Mouse (Mus musculus) thymus, adult 2 months (tissue): ENCODE data around the gene Xcr1. TPM values are rescaled to one million over a fixed set of nuclear protein-coding genes. Genes with fewer than 3 reads are reported as not detected.

Source experiments
- DNase-seq: peaks from one replicate; pipeline ENCODE4 v3.0.0; 2021
- H3K27ac ChIP-seq: fragments of 200-500 bp; 2 replicates; pipeline ENCODE4 v1.5.1; 2012; ENCODE audit warnings: low read length, control low read depth; ENCODE audit not compliant: control insufficient read depth, insufficient read depth
- H3K27me3 ChIP-seq: fragments of 200-500 bp; 2 replicates; pipeline ENCODE4 v1.6.1; 2012; ENCODE audit warnings: mild to moderate bottlenecking, low read length, moderate library complexity, mixed read lengths; ENCODE audit not compliant: control insufficient read depth, insufficient read depth
- H3K36me3 ChIP-seq: fragments of 200-500 bp; 2 replicates; pipeline ENCODE4 v1.6.1; 2012; ENCODE audit warnings: mild to moderate bottlenecking, low read length, moderate library complexity; ENCODE audit not compliant: control insufficient read depth, insufficient read depth
- H3K4me1 ChIP-seq: fragments of 200-500 bp; replicated peaks from 2 replicates; pipeline ENCODE4 v1.6.1; 2012; ENCODE audit warnings: low read length; ENCODE audit not compliant: control insufficient read depth, insufficient read depth
- H3K4me3 ChIP-seq: fragments of 200-500 bp; 2 replicates; pipeline ENCODE4 v1.5.1; 2012; ENCODE audit warnings: mild to moderate bottlenecking, low read length, control low read depth, moderate library complexity; ENCODE audit not compliant: control insufficient read depth, insufficient read depth
- CTCF ChIP-seq: fragments of 200-500 bp; IDR thresholded peaks from 2 replicates; pipeline ENCODE4 v1.5.1; 2012; ENCODE audit warnings: mild to moderate bottlenecking, control low read depth, low read length, moderate library complexity, borderline replicate concordance; ENCODE audit not compliant: control insufficient read depth, poor library complexity, insufficient read depth; ENCODE audit errors: extremely low read depth
- POLR2A ChIP-seq: fragments of 200-500 bp; IDR thresholded peaks from 2 replicates; pipeline ENCODE4 v1.6.1; 2012; ENCODE audit warnings: mild to moderate bottlenecking, low read length, control low read depth, moderate library complexity; ENCODE audit not compliant: control insufficient read depth, poor library complexity, insufficient read depth; ENCODE audit errors: extremely low read depth
- WGBS: fragments of 180-500 bp; shearing (Covaris S2); methylation state at CpG from one replicate; pipeline ENCODE4 v1.1.7; 2018; 5-methylcytosine and 5-hydroxymethylcytosine counted together
- polyA plus RNA-seq: library from polyadenylated mRNA; depleted of rRNA; stranded (reverse); fragments of >200 nt; gene quantifications from 2 replicates; pipeline ENCODE4 v1.2.3, GENCODE M21; 2012

The Xcr1 gene
- polyA plus RNA-seq, 1 experiment, result 7.0 TPM

DNA sequence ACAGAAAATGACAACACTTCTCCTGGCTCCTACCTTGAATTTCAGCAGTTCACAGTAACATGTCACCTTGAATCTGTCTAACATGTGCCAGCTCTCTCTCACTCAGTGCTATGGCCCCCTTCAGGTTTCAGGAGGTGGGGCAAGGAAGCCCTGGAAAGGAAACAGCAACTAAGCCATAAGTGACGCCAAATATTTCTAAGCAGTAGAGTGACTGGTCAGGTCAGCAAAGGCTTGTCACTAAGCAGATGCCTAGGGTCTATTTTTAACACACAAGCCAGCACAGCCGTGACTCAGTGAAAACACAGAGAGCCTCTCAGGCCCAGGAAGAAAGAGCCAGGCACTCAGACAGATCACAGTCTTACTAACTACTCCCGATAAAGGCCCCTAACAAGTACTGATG lies 16.7 kb downstream of the Xcr1 start:
- no peak for DNase-seq
- no peak overlapping the region for H3K27ac ChIP-seq
- 65% methylated on average over 3 of the region's 3 CpGs for WGBS

DNA sequence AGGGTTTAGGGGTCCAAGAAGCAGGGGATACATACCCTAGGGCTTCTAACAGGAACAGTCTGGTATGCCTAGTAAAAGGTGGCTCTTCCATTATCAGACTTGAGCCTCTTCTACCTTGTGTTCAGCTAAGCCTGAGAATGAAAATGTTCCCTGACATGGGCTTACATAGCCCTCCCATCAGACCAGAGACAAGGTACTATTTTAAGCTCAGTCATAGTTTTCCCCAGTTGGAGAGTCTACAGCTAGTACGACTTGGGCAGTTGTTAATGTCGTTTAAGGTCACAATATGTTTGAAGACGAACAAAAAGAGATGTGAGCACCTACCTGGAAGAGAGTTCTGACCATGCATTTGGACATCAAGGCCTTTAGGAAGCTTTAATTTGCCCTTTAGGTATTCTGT lies 17.4 kb downstream of the Xcr1 start:
- Histone ChIP-seq H3K27ac (no peak overlapping the region), H3K4me3 (no peak overlapping the region), H3K27me3 (no peaks in the 10 kb centered on the region), H3K36me3 (peaks cover 36% of the 10 kb centered on the region), H3K4me1 (no peaks in the 10 kb centered on the region; the same call in 1 of the 2 replicates)
- TF ChIP-seq CTCF (no peak), POLR2A (no peak)
- 91% methylated on average over 3 of the region's 3 CpGs for WGBS
- DNase-seq, result no peak

More for the DNA sequence above, 16.7 kb downstream of the Xcr1 start:
- no peak for TF ChIP-seq CTCF
- TF ChIP-seq POLR2A, result no peak
- Histone ChIP-seq H3K4me1 (no peaks in the 10 kb centered on the region; the same call in 1 of the 2 replicates), H3K4me3 (no peak overlapping the region), H3K36me3 (peaks cover 30% of the 10 kb centered on the region), H3K27me3 (no peaks in the 10 kb centered on the region)

DNA sequence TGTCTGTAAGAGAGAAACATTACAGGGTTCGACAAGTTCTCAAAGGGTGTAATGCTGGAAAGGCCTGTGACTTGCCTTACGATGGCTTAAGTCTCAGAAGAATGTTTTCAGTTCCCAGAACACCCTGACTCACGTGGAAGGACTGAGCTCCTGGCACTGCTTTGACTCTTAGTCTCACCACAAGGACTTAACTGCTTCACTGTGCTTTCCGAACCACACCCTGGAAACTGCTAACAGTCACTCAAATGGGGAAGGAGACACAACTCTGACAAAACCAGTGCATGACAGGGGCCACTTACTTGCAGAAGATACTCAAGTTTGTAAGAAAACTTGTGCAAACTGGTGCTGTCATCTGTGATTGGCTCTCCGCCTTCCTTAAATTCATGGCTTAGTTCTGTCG lies 21.6 kb downstream of the Xcr1 start:
- no peak for TF ChIP-seq POLR2A
- TF ChIP-seq CTCF, result no peak
- Histone ChIP-seq H3K4me3 (no peak overlapping the region), H3K36me3 (peaks cover 67% of the 10 kb centered on the region), H3K27me3 (no peaks in the 10 kb centered on the region), H3K4me1 (no peaks in the 10 kb centered on the region; the same call in 1 of the 2 replicates), H3K27ac (no peak overlapping the region)
- 94% methylated on average over 6 of the region's 6 CpGs for WGBS
- DNase-seq, result no peak

DNA sequence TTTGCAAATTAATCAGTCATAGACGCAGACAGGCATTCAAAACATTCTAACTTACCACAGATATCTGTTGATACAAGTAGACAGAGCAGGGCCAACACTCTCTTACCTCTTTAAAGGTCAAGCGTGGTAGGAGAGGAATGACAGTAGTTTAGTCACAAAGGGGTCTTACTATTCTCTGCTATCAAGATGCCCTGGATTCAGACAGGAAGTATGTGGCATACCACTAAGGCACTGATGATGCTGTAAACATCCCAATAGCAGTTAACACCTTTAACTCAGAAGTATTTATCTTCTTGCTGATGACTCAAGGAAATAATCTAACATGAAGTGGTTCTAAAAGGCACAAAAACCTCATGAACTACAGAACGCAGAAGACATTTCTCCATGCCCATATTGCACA lies 26.0 kb downstream of the Xcr1 start:
- Histone ChIP-seq H3K27me3 (no peaks in the 10 kb centered on the region), H3K4me3 (no peak overlapping the region), H3K36me3 (peaks cover 75% of the 10 kb centered on the region), H3K4me1 (no peaks in the 10 kb centered on the region), H3K27ac (no peak overlapping the region)
- no peak for DNase-seq
- 89% methylated on average over 3 of the region's 3 CpGs for WGBS
- TF ChIP-seq CTCF (no peak), POLR2A (no peak)

DNA sequence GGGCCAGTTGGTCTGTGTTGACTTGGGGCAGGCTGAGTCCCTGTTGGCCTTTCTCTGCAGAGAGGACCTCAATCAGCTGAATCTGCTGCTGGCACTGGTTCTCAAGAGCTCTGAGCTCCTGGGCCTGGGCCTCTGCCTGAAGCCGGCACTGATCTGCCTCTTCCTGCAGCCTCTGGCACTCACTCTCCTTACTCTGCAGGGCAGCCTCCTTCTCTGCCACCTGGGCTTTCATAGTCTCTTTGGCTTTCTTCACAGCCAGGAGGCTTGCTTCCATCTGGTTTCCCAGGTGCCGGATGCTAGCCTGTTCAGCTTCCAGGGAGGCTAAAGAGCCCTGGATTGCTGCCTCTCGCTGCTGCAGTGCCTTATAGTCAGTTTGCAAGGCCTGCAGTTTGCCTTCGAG lies 32.9 kb downstream of the Xcr1 start:
- no peak overlapping the region for H3K4me3 ChIP-seq
- no peak for DNase-seq
- no peaks in the 10 kb centered on the region for H3K27me3 ChIP-seq
- 96% methylated on average over 4 of the region's 4 CpGs for whole genome bisulfite sequencing
- no peak overlapping the region for H3K27ac ChIP-seq
- no peaks in the 10 kb centered on the region for H3K4me1 ChIP-seq
- peaks cover 86% of the 10 kb centered on the region for H3K36me3 ChIP-seq
- TF ChIP-seq CTCF (no peak), POLR2A (no peak)

DNA sequence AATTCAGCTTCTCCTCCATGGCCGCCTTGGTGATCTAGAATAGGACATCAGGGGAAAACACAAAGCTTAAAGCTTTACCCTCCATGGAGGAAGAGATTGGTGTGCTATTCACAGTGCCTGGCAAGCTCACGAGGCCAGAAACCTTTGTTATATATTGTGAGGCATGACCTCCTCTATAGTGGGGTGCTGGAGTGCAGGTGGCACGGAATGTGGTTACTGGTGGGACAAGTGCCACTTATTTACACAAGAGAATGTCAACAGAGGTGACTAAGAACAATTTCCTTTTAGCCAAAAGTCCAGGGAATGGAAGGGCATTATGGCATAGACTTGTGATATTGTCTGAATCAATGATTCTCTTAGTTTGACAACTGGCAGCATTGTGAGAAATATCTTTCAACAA lies 35.2 kb downstream of the Xcr1 start:
- Histone ChIP-seq H3K4me1 (no peaks in the 10 kb centered on the region), H3K27ac (no peak overlapping the region), H3K36me3 (peaks cover 92% of the 10 kb centered on the region), H3K4me3 (no peak overlapping the region), H3K27me3 (no peaks in the 10 kb centered on the region)
- TF ChIP-seq CTCF (no peak), POLR2A (no peak)
- 93% methylated on average over 3 of the region's 3 CpGs for WGBS
- DNase-seq, result no peak

DNA sequence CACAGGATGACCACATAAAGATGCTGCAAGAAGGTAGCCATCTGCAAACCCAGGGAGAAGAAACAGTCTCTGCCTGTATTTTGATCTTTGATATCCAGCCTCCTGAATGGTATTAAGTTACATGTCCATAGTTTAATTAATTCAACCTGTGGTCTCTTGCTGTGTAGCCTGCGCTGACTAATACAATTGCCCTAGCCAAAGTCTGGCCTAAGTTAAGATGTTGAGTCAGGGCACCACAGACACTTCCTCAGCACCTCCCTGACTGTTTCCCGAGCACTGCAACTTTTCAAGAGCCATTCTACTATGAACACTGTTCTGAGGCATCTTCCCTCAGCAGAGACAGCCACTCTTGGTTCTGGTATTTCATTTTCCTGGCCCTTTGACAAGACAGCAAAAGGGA lies 43.2 kb downstream of the Xcr1 start:
- DNase-seq, result no peak
- Histone ChIP-seq H3K27ac (no peak overlapping the region), H3K27me3 (no peaks in the 10 kb centered on the region), H3K36me3 (peaks cover 76% of the 10 kb centered on the region), H3K4me1 (peaks cover 5% of the 10 kb centered on the region), H3K4me3 (no peak overlapping the region)
- TF ChIP-seq CTCF (no peak), POLR2A (no peak)
- 93% methylated on average over 2 of the region's 2 CpGs for WGBS
